Mouse (Mus musculus) small intestine, adult 2 months (tissue): ENCODE measurements around the gene Sp2. TPM values are rescaled to one million over a fixed set of nuclear protein-coding genes. Genes with fewer than 3 reads are reported as not detected.
A peak's percentile ranks its signal among the peaks of the same experiment; 100 is the strongest.

Experiments
- H3K27ac ChIP-seq: fragments of 200-500 bp; 2 replicates; pipeline ENCODE4 v1.5.1; 2012; ENCODE audit warnings: low read depth, low read length, control low read depth, inconsistent platforms; ENCODE audit not compliant: insufficient read depth
- H3K27me3 ChIP-seq: fragments of 200-500 bp; 2 replicates; pipeline ENCODE4 v1.6.1; 2012; ENCODE audit warnings: mild to moderate bottlenecking, moderate library complexity, low read length, inconsistent platforms; ENCODE audit not compliant: control insufficient read depth, insufficient read depth
- H3K36me3 ChIP-seq: fragments of 200-500 bp; 2 replicates; pipeline ENCODE4 v1.6.1; 2012; ENCODE audit warnings: mild to moderate bottlenecking, low read length, control low read depth, inconsistent platforms; ENCODE audit not compliant: control insufficient read depth, insufficient read depth
- H3K4me1 ChIP-seq: fragments of 200-500 bp; 2 replicates; pipeline ENCODE4 v1.6.1; 2012; ENCODE audit warnings: low read length, inconsistent platforms, mixed read lengths; ENCODE audit not compliant: control insufficient read depth, insufficient read depth, insufficient read length
- H3K4me3 ChIP-seq: fragments of 200-500 bp; 2 replicates; pipeline ENCODE4 v1.5.1; 2012; ENCODE audit warnings: low read depth, mild to moderate bottlenecking, control low read depth, inconsistent platforms, low read length, moderate library complexity
- CTCF ChIP-seq: fragments of 200-500 bp; IDR thresholded peaks from 2 replicates; pipeline ENCODE4 v1.5.1; 2012; ENCODE audit warnings: low read depth, mild to moderate bottlenecking, control low read depth, inconsistent platforms, low read length, moderate library complexity, mixed read lengths; ENCODE audit not compliant: insufficient replicate concordance, insufficient read length; ENCODE audit errors: extremely low read depth
- POLR2A ChIP-seq: fragments of 200-500 bp; IDR thresholded peaks from 2 replicates; pipeline ENCODE4 v1.6.1; 2012; ENCODE audit warnings: low read depth, mild to moderate bottlenecking, control low read depth, inconsistent platforms, low read length, moderate library complexity
- WGBS: fragments of 180-500 bp; shearing (Covaris S2); methylation state at CpG from one replicate; pipeline ENCODE4 v1.1.7; 2018; 5-methylcytosine and 5-hydroxymethylcytosine counted together
- polyA plus RNA-seq: library from polyadenylated mRNA; depleted of rRNA; stranded (reverse); fragments of >200 nt; gene quantifications from 2 replicates; pipeline ENCODE4 v1.2.3, GENCODE M21; 2012

The Sp2 gene
- polyA plus RNA-seq, 1 experiment: 20.1 TPM

- no peak for TF ChIP-seq CTCF
- TF ChIP-seq POLR2A: no peak
- no peaks in the 10 kb centered on the region for H3K27me3 ChIP-seq
- H3K4me1 ChIP-seq: peaks cover 13% of the 10 kb centered on the region
- WGBS: 34% methylated on average over 4 of the region's 4 CpGs
- peaks cover 61% of the 10 kb centered on the region for H3K36me3 ChIP-seq
- no peak overlapping the region for H3K4me3 ChIP-seq
- peak overlapping the region; percentile 21; the same call in 1 of the 2 replicates for H3K27ac ChIP-seq
Observed at GRCm38 (mm10) chr11:96955094-96955493, 27.7 kb downstream of the Sp2 start.

GRCm38 (mm10) chr11:96952896-96953295 lies 29.9 kb downstream of the Sp2 start:
- H3K36me3 ChIP-seq: peaks cover 56% of the 10 kb centered on the region

GRCm38 (mm10) chr11:96952426-96952825 lies 30.3 kb downstream of the Sp2 start:
- TF ChIP-seq CTCF: no peak
- no peak for TF ChIP-seq POLR2A
- WGBS: 85% methylated on average over 10 of the region's 10 CpGs
- H3K36me3 ChIP-seq: peaks cover 54% of the 10 kb centered on the region
- peaks cover 13% of the 10 kb centered on the region for H3K4me1 ChIP-seq
- H3K27me3 ChIP-seq: no peaks in the 10 kb centered on the region
- H3K4me3 ChIP-seq: no peak overlapping the region
- no peak overlapping the region for H3K27ac ChIP-seq

More at GRCm38 (mm10) chr11:96952896-96953295, 29.9 kb downstream of the Sp2 start:
- 80% methylated on average over 6 of the region's 6 CpGs for WGBS
- H3K27me3 ChIP-seq: no peaks in the 10 kb centered on the region
- H3K4me3 ChIP-seq: no peak overlapping the region
- H3K27ac ChIP-seq: no peak overlapping the region
- no peak for TF ChIP-seq CTCF
- H3K4me1 ChIP-seq: peaks cover 13% of the 10 kb centered on the region

- Histone ChIP-seq H3K4me3 (no peak overlapping the region), H3K4me1 (peaks cover 10% of the 10 kb centered on the region; the same call in 1 of the 2 replicates), H3K27me3 (no peaks in the 10 kb centered on the region), H3K27ac (no peak overlapping the region), H3K36me3 (peaks cover 42% of the 10 kb centered on the region)
- 96% methylated on average over 3 of the region's 3 CpGs for WGBS
- TF ChIP-seq CTCF (peak; percentile 33; the same call in 1 of the 2 replicates), POLR2A (no peak)
Observed at GRCm38 (mm10) chr11:96950767-96951166, 32.0 kb downstream of the Sp2 start.

GRCm38 (mm10) chr11:96947849-96948248 lies 34.9 kb downstream of the Sp2 start:
- Histone ChIP-seq H3K27me3 (no peaks in the 10 kb centered on the region), H3K4me1 (peaks cover 10% of the 10 kb centered on the region; the same call in 1 of the 2 replicates), H3K4me3 (no peak overlapping the region), H3K36me3 (peaks cover 23% of the 10 kb centered on the region), H3K27ac (no peak overlapping the region)
- WGBS: 74% methylated on average over 4 of the region's 4 CpGs
- no peak for TF ChIP-seq POLR2A
- TF ChIP-seq CTCF: no peak

GRCm38 (mm10) chr11:96946498-96946897 lies 36.3 kb downstream of the Sp2 start:
- Histone ChIP-seq H3K36me3 (peaks cover 10% of the 10 kb centered on the region), H3K4me1 (peaks cover 12% of the 10 kb centered on the region; the same call in 1 of the 2 replicates), H3K4me3 (no peak overlapping the region), H3K27me3 (no peaks in the 10 kb centered on the region), H3K27ac (no peak overlapping the region)
- TF ChIP-seq CTCF (no peak), POLR2A (no peak)
- 84% methylated on average over 9 of the region's 9 CpGs for WGBS

GRCm38 (mm10) chr11:96944844-96945580 lies 37.7 kb downstream of the Sp2 start:
- H3K27ac ChIP-seq: peak overlapping the region; percentile 48
- H3K4me3 ChIP-seq: peak overlapping the region; percentile 48
- 17% methylated on average over 14 of the region's 14 CpGs for WGBS

More at GRCm38 (mm10) chr11:96944844-96945580, 37.7 kb downstream of the Sp2 start:
- Histone ChIP-seq H3K36me3 (peaks cover 8% of the 10 kb centered on the region; the same call in 1 of the 2 replicates), H3K4me1 (peaks cover 19% of the 10 kb centered on the region; the same call in 1 of the 2 replicates), H3K27me3 (no peaks in the 10 kb centered on the region)
- TF ChIP-seq POLR2A (no peak), CTCF (no peak)
